Mouse (Mus musculus) gastrocnemius, postnatal 36 days (tissue): Measurements from ENCODE around the gene Tmem179. TPM values are rescaled to one million over a fixed set of nuclear protein-coding genes. Genes with fewer than 3 reads are reported as not detected.

Source experiments
- DNase-seq, 2 experiments: peaks; one replicate each; pipeline ENCODE4 v3.0.0; 2022
- intact Hi-C: fragments of 180-260 bp; cut with DNase I; formaldehyde crosslinking; loops from one replicate; pipeline ENCODE4 v1.15.1; 2025
- long read RNA-seq, 2 experiments: library from polyadenylated mRNA; stranded (forward); transcript quantifications; one replicate each; pipeline ENCODE4 v2.0.0; 2021
- total RNA-seq, 2 experiments: library from RNA; stranded (reverse); gene quantifications; 2 replicates each; pipeline ENCODE4 v1.2.3; 2021

Gene Tmem179
- total RNA-seq = not detected
- long read RNA-seq, experiment 1 = 0 reads
- long read RNA-seq, experiment 2 = 0 reads

- no peak for DNase-seq
- intact Hi-C loops = no loop called here
These were observed at the start of gene Tmem179 for GRCm38 (mm10) chr12:112516697-112517337. Tmem179 (minus strand) TSS chr12:112516747.

- DNase-seq = no peak
These were observed 46.5 kb upstream of the Tmem179 start for GRCm38 (mm10) chr12:112563011-112563410.

GRCm38 (mm10) chr12:112562462-112562861 is 45.9 kb upstream of the Tmem179 start:
- intact Hi-C loops = no loop called here
- no peak for DNase-seq

More at GRCm38 (mm10) chr12:112563011-112563410, 46.5 kb upstream of the Tmem179 start:
- intact Hi-C loops = no loop called here

- no peak for DNase-seq
- intact Hi-C loops = no loop called here
These were observed 44.6 kb upstream of the Tmem179 start for GRCm38 (mm10) chr12:112561163-112561562.

- intact Hi-C loops = no loop called here
These were observed 43.7 kb upstream of the Tmem179 start for GRCm38 (mm10) chr12:112560176-112560797.

GRCm38 (mm10) chr12:112559671-112560070 is 43.1 kb upstream of the Tmem179 start:
- DNase-seq = no peak
- intact Hi-C loops = no loop called here

More at GRCm38 (mm10) chr12:112560176-112560797, 43.7 kb upstream of the Tmem179 start:
- DNase-seq = no peak

GRCm38 (mm10) chr12:112559231-112559630 is 42.7 kb upstream of the Tmem179 start:
- intact Hi-C loops = no loop called here
- peak in 1 of 2 experiments; percentile 39 for DNase-seq

- intact Hi-C loops = no loop called here
- no peak for DNase-seq
These were observed 40.7 kb upstream of the Tmem179 start for GRCm38 (mm10) chr12:112557219-112557618.

- DNase-seq = no peak
- intact Hi-C loops = no loop called here
These were observed 40.0 kb upstream of the Tmem179 start for GRCm38 (mm10) chr12:112556531-112557060.

- DNase-seq = no peak
- intact Hi-C loops = no loop called here
These were observed 38.4 kb upstream of the Tmem179 start for GRCm38 (mm10) chr12:112554900-112555299.

- intact Hi-C loops = loop anchor here (1.0 kb wide), 1 partner anchor 53 kb away; no protein-coding TSS in a partner anchor
- no peak for DNase-seq
These were observed 36.0 kb upstream of the Tmem179 start for GRCm38 (mm10) chr12:112552520-112552919.

GRCm38 (mm10) chr12:112551861-112552375 is 35.4 kb upstream of the Tmem179 start:
- DNase-seq = peak; percentile 70 to 91
- intact Hi-C loops = loop anchor here (1.0 kb wide), 1 partner anchor 53 kb away; no protein-coding TSS in a partner anchor

- intact Hi-C loops = loop anchor here (10.0 kb wide), 1 partner anchor 434 kb away; no protein-coding TSS in a partner anchor
- no peak for DNase-seq
These were observed 32.7 kb upstream of the Tmem179 start for GRCm38 (mm10) chr12:112549287-112549686.

- intact Hi-C loops = loop anchor here (10.0 kb wide), 1 partner anchor 431 kb away; no protein-coding TSS in a partner anchor
- DNase-seq = no peak
These were observed 29.6 kb upstream of the Tmem179 start for GRCm38 (mm10) chr12:112546110-112546509.

GRCm38 (mm10) chr12:112544946-112545701 is 28.6 kb upstream of the Tmem179 start:
- no peak for DNase-seq
- intact Hi-C loops = loop anchor here (5.0 to 10.0 kb wide), 2 partner anchors 133 to 430 kb away; no protein-coding TSS in a partner anchor

GRCm38 (mm10) chr12:112543941-112544340 is 27.4 kb upstream of the Tmem179 start:
- no peak for DNase-seq
- intact Hi-C loops = loop anchor here (2.0 to 10.0 kb wide), 3 partner anchors 132 to 429 kb away; no protein-coding TSS in a partner anchor

- intact Hi-C loops = loop anchor here (2.0 to 10.0 kb wide), 3 partner anchors 131 to 428 kb away; no protein-coding TSS in a partner anchor
- DNase-seq = peak; percentile 83 to 85
These were observed 26.4 kb upstream of the Tmem179 start for GRCm38 (mm10) chr12:112542920-112543300.

- DNase-seq = no peak
These were observed 25.8 kb upstream of the Tmem179 start for GRCm38 (mm10) chr12:112542257-112542919.

GRCm38 (mm10) chr12:112541483-112542091 is 25.0 kb upstream of the Tmem179 start:
- no peak for DNase-seq
- intact Hi-C loops = loop anchor here (2.0 to 10.0 kb wide), 3 partner anchors 129 to 427 kb away; no protein-coding TSS in a partner anchor

More at GRCm38 (mm10) chr12:112542257-112542919, 25.8 kb upstream of the Tmem179 start:
- intact Hi-C loops = loop anchor here (2.0 to 10.0 kb wide), 3 partner anchors 130 to 428 kb away; no protein-coding TSS in a partner anchor
